Mouse (Mus musculus): ENCODE results near the gene Sept1. TPM values are rescaled to one million over a fixed set of nuclear protein-coding genes. Genes with fewer than 3 reads are reported as not detected.

The Sept1 gene
- polyA plus RNA-seq, 1 experiment: 38.4 TPM

GRCm38 (mm10) chr7:127263526-127263925 lies 30.6 kb upstream of the Sept1 start:
- Histone ChIP-seq H3K27me3 (replicated peaks; ENCODE audit: control insufficient read depth, insufficient read depth, low read length) (no peaks in the 10 kb centered on the region), H3K36me3 (ENCODE audit: control insufficient read depth, insufficient read depth, low read length) (no peaks in the 10 kb centered on the region), H3K4me3 (ENCODE audit: insufficient read depth, low read depth, low read length) (no peak overlapping the region), H3K27ac (ENCODE audit: insufficient read depth, low read depth, low read length) (no peak overlapping the region), H3K4me1 (ENCODE audit: control insufficient read depth, insufficient read depth, low read length) (peaks cover 3% of the 10 kb centered on the region; the same call in 1 of the 2 replicates)
- TF ChIP-seq POLR2A (IDR thresholded peaks at IDR 0.05; ENCODE audit: low read depth, low read length) (no peak), CTCF (conservative IDR thresholded peaks at IDR 0.05; ENCODE audit: insufficient read depth, insufficient read length, low read depth, low read length) (no peak)
- WGBS: 100% methylated on average over 3 of the region's 3 CpGs
- DNase-seq: no peak

- H3K4me1 ChIP-seq (ENCODE audit: control insufficient read depth, insufficient read depth, low read length): peaks cover 3% of the 10 kb centered on the region; the same call in 1 of the 2 replicates
- no peak overlapping the region for H3K27ac ChIP-seq (ENCODE audit: insufficient read depth, low read depth, low read length)
- no peak overlapping the region for H3K4me3 ChIP-seq (ENCODE audit: insufficient read depth, low read depth, low read length)
- DNase-seq: no peak
- WGBS: 74% methylated on average over 10 of the region's 10 CpGs
- H3K27me3 ChIP-seq (replicated peaks; ENCODE audit: control insufficient read depth, insufficient read depth, low read length): no peaks in the 10 kb centered on the region
- no peak for TF ChIP-seq CTCF (conservative IDR thresholded peaks at IDR 0.05; ENCODE audit: insufficient read depth, insufficient read length, low read depth, low read length)
- no peak for TF ChIP-seq POLR2A (IDR thresholded peaks at IDR 0.05; ENCODE audit: low read depth, low read length)
- H3K36me3 ChIP-seq (ENCODE audit: control insufficient read depth, insufficient read depth, low read length): no peaks in the 10 kb centered on the region
These were observed 29.5 kb upstream of the Sept1 start for GRCm38 (mm10) chr7:127262218-127262961.

- H3K27me3 ChIP-seq (replicated peaks; ENCODE audit: control insufficient read depth, insufficient read depth, low read length): no peaks in the 10 kb centered on the region
- WGBS: under 1% methylated on average over 50 of the region's 50 CpGs
- H3K4me1 ChIP-seq (ENCODE audit: control insufficient read depth, insufficient read depth, low read length): peaks cover 3% of the 10 kb centered on the region; the same call in 1 of the 2 replicates
- no peak within 1 kb of the TSS; the same call in 1 of the 2 replicates for H3K27ac ChIP-seq (ENCODE audit: insufficient read depth, low read depth, low read length)
- H3K36me3 ChIP-seq (ENCODE audit: control insufficient read depth, insufficient read depth, low read length): no peaks in the 10 kb centered on the region
- peak within 1 kb of the TSS; percentile 77 for H3K4me3 ChIP-seq (ENCODE audit: insufficient read depth, low read depth, low read length)
- TF ChIP-seq CTCF (conservative IDR thresholded peaks at IDR 0.05; ENCODE audit: insufficient read depth, insufficient read length, low read depth, low read length): peak; percentile 94
- no peak for TF ChIP-seq POLR2A (IDR thresholded peaks at IDR 0.05; ENCODE audit: low read depth, low read length)
- peak; percentile 100 for DNase-seq
These were observed 27.6 kb upstream of the Sept1 start, which contains the start of gene Dctpp1 for GRCm38 (mm10) chr7:127260309-127261111. Gene Dctpp1 (minus strand): TSS chr7:127260709.

GRCm38 (mm10) chr7:127259186-127259905 lies 26.4 kb upstream of the Sept1 start:
- H3K27ac ChIP-seq (ENCODE audit: insufficient read depth, low read depth, low read length): no peak overlapping the region
- H3K4me1 ChIP-seq (ENCODE audit: control insufficient read depth, insufficient read depth, low read length): peaks cover 9% of the 10 kb centered on the region; the same call in 1 of the 2 replicates
- TF ChIP-seq CTCF (conservative IDR thresholded peaks at IDR 0.05; ENCODE audit: insufficient read depth, insufficient read length, low read depth, low read length): no peak
- TF ChIP-seq POLR2A (IDR thresholded peaks at IDR 0.05; ENCODE audit: low read depth, low read length): no peak
- no peaks in the 10 kb centered on the region for H3K36me3 ChIP-seq (ENCODE audit: control insufficient read depth, insufficient read depth, low read length)
- DNase-seq: no peak
- no peak overlapping the region for H3K4me3 ChIP-seq (ENCODE audit: insufficient read depth, low read depth, low read length)
- no peaks in the 10 kb centered on the region for H3K27me3 ChIP-seq (replicated peaks; ENCODE audit: control insufficient read depth, insufficient read depth, low read length)
- 72% methylated on average over 8 of the region's 8 CpGs for WGBS

GRCm38 (mm10) chr7:127256518-127256917 lies 23.6 kb upstream of the Sept1 start:
- H3K27ac ChIP-seq (ENCODE audit: insufficient read depth, low read depth, low read length): no peak overlapping the region
- 91% methylated on average over 5 of the region's 5 CpGs for WGBS
- DNase-seq: no peak
- TF ChIP-seq POLR2A (IDR thresholded peaks at IDR 0.05; ENCODE audit: low read depth, low read length): no peak
- TF ChIP-seq CTCF (conservative IDR thresholded peaks at IDR 0.05; ENCODE audit: insufficient read depth, insufficient read length, low read depth, low read length): no peak
- no peak overlapping the region for H3K4me3 ChIP-seq (ENCODE audit: insufficient read depth, low read depth, low read length)
- peaks cover 9% of the 10 kb centered on the region; the same call in 1 of the 2 replicates for H3K4me1 ChIP-seq (ENCODE audit: control insufficient read depth, insufficient read depth, low read length)
- no peaks in the 10 kb centered on the region for H3K36me3 ChIP-seq (ENCODE audit: control insufficient read depth, insufficient read depth, low read length)
- no peaks in the 10 kb centered on the region for H3K27me3 ChIP-seq (replicated peaks; ENCODE audit: control insufficient read depth, insufficient read depth, low read length)

- no peak overlapping the region for H3K4me3 ChIP-seq (ENCODE audit: insufficient read depth, low read depth, low read length)
- no peak for DNase-seq
- H3K27ac ChIP-seq (ENCODE audit: insufficient read depth, low read depth, low read length): no peak overlapping the region
- WGBS: 94% methylated on average over 2 of the region's 2 CpGs
- TF ChIP-seq CTCF (conservative IDR thresholded peaks at IDR 0.05; ENCODE audit: insufficient read depth, insufficient read length, low read depth, low read length) (no peak), POLR2A (IDR thresholded peaks at IDR 0.05; ENCODE audit: low read depth, low read length) (no peak)
- no peaks in the 10 kb centered on the region for H3K36me3 ChIP-seq (ENCODE audit: control insufficient read depth, insufficient read depth, low read length)
- peaks cover 7% of the 10 kb centered on the region; the same call in 1 of the 2 replicates for H3K4me1 ChIP-seq (ENCODE audit: control insufficient read depth, insufficient read depth, low read length)
- H3K27me3 ChIP-seq (replicated peaks; ENCODE audit: control insufficient read depth, insufficient read depth, low read length): no peaks in the 10 kb centered on the region
These were observed 23.0 kb upstream of the Sept1 start for GRCm38 (mm10) chr7:127255965-127256364.

All from kidney, adult 2 months (tissue).